Mouse (Mus musculus) liver (tissue): ENCODE measurements at regions not wholly inside any gene's neighbourhood (a gene's known extent, or its start where the extent isn't known, plus 50 kb on each side); places are given as distances from the start of the nearest gene placed in this dataset.

Experiments used
- DNase-seq: peaks from one replicate; pipeline ENCODE4 v3.0.0-alpha.2; 2020; ENCODE audit warnings: mixed read lengths

- DNase-seq: no peak
Measured at GRCm38 (mm10) chr4:95417075-95417474, 140.2 kb upstream of the Fggy start.

GRCm38 (mm10) chr4:95426563-95426962, 130.7 kb upstream of the Fggy start:
- DNase-seq: no peak

- DNase-seq: no peak
Measured at GRCm38 (mm10) chr4:95434543-95434942, 122.8 kb upstream of the Fggy start.

GRCm38 (mm10) chr4:95435080-95435479, 122.2 kb upstream of the Fggy start:
- DNase-seq: no peak

- DNase-seq: no peak
Measured at GRCm38 (mm10) chr4:95439834-95440233, 117.5 kb upstream of the Fggy start.

GRCm38 (mm10) chr4:95443854-95444811, 113.2 kb upstream of the Fggy start:
- DNase-seq: peak; percentile 25

- no peak for DNase-seq
Measured at GRCm38 (mm10) chr4:95450286-95450685, 107.0 kb upstream of the Fggy start.

GRCm38 (mm10) chr4:95451831-95452230, 105.5 kb upstream of the Fggy start:
- DNase-seq: no peak

- no peak for DNase-seq
Measured at GRCm38 (mm10) chr4:95456318-95456717, 101.0 kb upstream of the Fggy start.

- no peak for DNase-seq
Measured at GRCm38 (mm10) chr4:95456943-95457342, 100.4 kb upstream of the Fggy start.

GRCm38 (mm10) chr4:95462476-95462875, 94.8 kb upstream of the Fggy start:
- DNase-seq: no peak

- DNase-seq: no peak
Measured at GRCm38 (mm10) chr4:95463082-95463825, 94.1 kb upstream of the Fggy start.

GRCm38 (mm10) chr4:95466647-95467046, 90.7 kb upstream of the Fggy start:
- no peak for DNase-seq

GRCm38 (mm10) chr4:95467526-95467925, 89.8 kb upstream of the Fggy start:
- no peak for DNase-seq

GRCm38 (mm10) chr4:95474726-95475406, 82.4 kb upstream of the Fggy start:
- no peak for DNase-seq

- no peak for DNase-seq
Measured at GRCm38 (mm10) chr4:95476071-95476724, 81.1 kb upstream of the Fggy start.

- DNase-seq: no peak
Measured at GRCm38 (mm10) chr4:95483571-95483970, 73.7 kb upstream of the Fggy start.

GRCm38 (mm10) chr4:95487323-95487722, 70.0 kb upstream of the Fggy start:
- no peak for DNase-seq

- DNase-seq: no peak
Measured at GRCm38 (mm10) chr4:95487969-95488368, 69.3 kb upstream of the Fggy start.

- no peak for DNase-seq
Measured at GRCm38 (mm10) chr4:95489059-95489458, 68.2 kb upstream of the Fggy start.

GRCm38 (mm10) chr4:95500265-95500664, 57.0 kb upstream of the Fggy start:
- DNase-seq: no peak

- no peak for DNase-seq
Measured at GRCm38 (mm10) chr4:95501164-95501563, 56.1 kb upstream of the Fggy start.
